In genomic region chr8:83698291-83698660, GRCm38 (mm10) we compare ENCODE assay signal across 8 mouse cellular contexts. TPM values are rescaled to one million over a fixed set of nuclear protein-coding genes. Genes with fewer than 3 reads are reported as not detected.
DNase-seq lines count a peak whose midpoint lies in the region; ATAC-seq and TF ChIP-seq lines count a peak whose summit lies in the region.

No protein-coding gene starts in this region.

- H3K27me3 ChIP-seq in forebrain, embryonic 13.5 days, result no peaks in the 10 kb centered on the region
- H3K27me3 ChIP-seq in liver, embryonic 13.5 days, result no peaks in the 10 kb centered on the region
- no peaks in the 10 kb centered on the region for H3K27me3 ChIP-seq in myocyte (ENCODE audit: control insufficient read depth, insufficient read depth, insufficient read length)
- H3K27me3 ChIP-seq in thymus, adult 2 months (ENCODE audit: control insufficient read depth, insufficient read depth, low read length), result no peaks in the 10 kb centered on the region

- H3K4me3 ChIP-seq in forebrain, embryonic 13.5 days, result peak overlapping the region; percentile 91
- H3K4me3 ChIP-seq in liver, embryonic 13.5 days (replicated peaks), result peak overlapping the region; percentile 87
- H3K4me3 ChIP-seq in myocyte, result peak overlapping the region; percentile 49
- H3K4me3 ChIP-seq in thymus, adult 2 months (ENCODE audit: control insufficient read depth, insufficient read depth, low read length), result peak overlapping the region; percentile 81

- peak overlapping the region; percentile 97 for H3K4me2 ChIP-seq in forebrain, embryonic 13.5 days
- peak overlapping the region; percentile 99 for H3K4me2 ChIP-seq in liver, embryonic 13.5 days
- H3K4me2 ChIP-seq in myocyte (ENCODE audit: low read depth), result peak overlapping the region; percentile 97

- H3K27ac ChIP-seq in forebrain, embryonic 13.5 days, result peak overlapping the region; percentile 69; the same call in 1 of the 2 replicates
- peak overlapping the region; percentile 82 for H3K27ac ChIP-seq in liver, embryonic 13.5 days
- H3K27ac ChIP-seq in thymus, adult 2 months (ENCODE audit: control insufficient read depth, insufficient read depth, low read length), result peak overlapping the region; percentile 63

- H3K4me1 ChIP-seq in forebrain, embryonic 13.5 days, result peaks cover 22% of the 10 kb centered on the region
- peaks cover 72% of the 10 kb centered on the region for H3K4me1 ChIP-seq in liver, embryonic 13.5 days (replicated peaks)
- peaks cover 48% of the 10 kb centered on the region for H3K4me1 ChIP-seq in thymus, adult 2 months (replicated peaks; ENCODE audit: control insufficient read depth, insufficient read depth, low read length)

- TF ChIP-seq CTCF in thymus, adult 2 months (IDR thresholded peaks at IDR 0.05; ENCODE audit: borderline replicate concordance, control insufficient read depth, extremely low read depth, insufficient read depth, low read length, poor library complexity), result no peak

- no peak for TF ChIP-seq POLR2A in myocyte (IDR thresholded peaks at IDR 0.05; ENCODE audit: insufficient read length, low read depth)
- TF ChIP-seq POLR2A in thymus, adult 2 months (IDR thresholded peaks at IDR 0.05; ENCODE audit: control insufficient read depth, extremely low read depth, insufficient read depth, low read length, poor library complexity), result peak; percentile 38; the same call in 1 of the 2 replicates

- 6% methylated on average over 15 of the region's 15 CpGs for WGBS in forebrain, embryonic 13.5 days
- WGBS in liver, embryonic 13.5 days (ENCODE audit: insufficient replicate concordance), result 2% methylated on average over 15 of the region's 15 CpGs
- under 1% methylated on average over 15 of the region's 15 CpGs for WGBS in thymus, adult 2 months

- H3K9me3 ChIP-seq in forebrain, embryonic 13.5 days (replicated peaks), result no peaks in the 10 kb centered on the region
- H3K9me3 ChIP-seq in liver, embryonic 13.5 days (replicated peaks), result no peaks in the 10 kb centered on the region

- no peaks in the 10 kb centered on the region for H3K79me2 ChIP-seq in myocyte (ENCODE audit: control insufficient read depth, insufficient read depth)

- peak overlapping the region; percentile 10 for H3ac ChIP-seq in myocyte (ENCODE audit: control insufficient read depth, insufficient read length)

- ATAC-seq in cerebellum, adult (ENCODE audit: insufficient number of reproducible peaks, low FRiP score, low TSS enrichment), result peak; percentile 41; the same call in 1 of the 2 replicates
- peak; percentile 22 for ATAC-seq in forebrain, embryonic 13.5 days
- peak; percentile 22 for ATAC-seq in liver, embryonic 13.5 days (ENCODE audit: low read depth)

- peak; percentile 61 to 74 for DNase-seq in right cerebral cortex, postnatal 10 days (ENCODE audit: low spot score in 2 of 2)
- no peak for DNase-seq in right cerebral cortex, adult 18-20 months
- peak; percentile 89 for DNase-seq in induced T-regulatory cell, adult 2 months (ENCODE audit: low read depth)
- peak; percentile 48 for DNase-seq in liver, embryonic 13.5 days
- DNase-seq in thymus, adult 2 months, result peak; percentile 78

- H3K36me3 ChIP-seq in forebrain, embryonic 13.5 days (ENCODE audit: poor library complexity, severe bottlenecking), result no peaks in the 10 kb centered on the region
- H3K36me3 ChIP-seq in liver, embryonic 13.5 days, result no peaks in the 10 kb centered on the region
- H3K36me3 ChIP-seq in myocyte (ENCODE audit: control insufficient read depth, insufficient read depth), result no peaks in the 10 kb centered on the region
- no peaks in the 10 kb centered on the region for H3K36me3 ChIP-seq in thymus, adult 2 months (ENCODE audit: control insufficient read depth, insufficient read depth, low read length)

- H3K9ac ChIP-seq in forebrain, embryonic 13.5 days, result peak overlapping the region; percentile 96
- H3K9ac ChIP-seq in liver, embryonic 13.5 days, result peak overlapping the region; percentile 92

TF ChIP-seq in myocyte, 11 proteins besides CTCF, POLR2A, EP300 and RAD21:
- TF ChIP-seq USF1 (IDR thresholded peaks at IDR 0.05; ENCODE audit: low read depth) (no peak), POLR2AphosphoS2 (IDR thresholded peaks at IDR 0.05; ENCODE audit: insufficient read length, low read depth) (no peak), MYOG (IDR thresholded peaks at IDR 0.05; ENCODE audit: control insufficient read depth in 1 of 3, insufficient read depth in 1 of 3, insufficient read length in 2 of 3, low read depth in 2 of 3) (no peak), REST (IDR thresholded peaks at IDR 0.05; ENCODE audit: insufficient read depth, insufficient read length) (no peak), MYOD1 (IDR thresholded peaks at IDR 0.05; ENCODE audit: control insufficient read depth in 1 of 3, insufficient read length in 2 of 3, low read depth in 2 of 3) (no peak)

RNA-seq across cellular contexts. Expression of gene Pkn1, which starts 0.7 kb away (rescaled TPM):
- 25.6 and 26.7 TPM in 2 replicates for polyA plus RNA-seq in forebrain, embryonic 13.5 days (2015; fragmentation: Nextera tagmentation; extraction: Ambion mirVana)
- 11.5 and 11.8 TPM in 2 replicates for polyA plus RNA-seq in liver, embryonic 13.5 days (2015; fragmentation: Nextera tagmentation; extraction: Ambion mirVana)
- 34.1 TPM for polyA plus RNA-seq in myocyte (2012; fragmentation: generic; extraction: Trizol)
- polyA plus RNA-seq in thymus, adult 2 months (2012; rRNA removed), result 321 and 324 TPM in 2 replicates

RNA-seq across cellular contexts. Expression of gene Ddx39, which starts 16.7 kb away (rescaled TPM):
- polyA plus RNA-seq in forebrain, embryonic 13.5 days (2015; fragmentation: Nextera tagmentation; extraction: Ambion mirVana), result 183 and 200 TPM in 2 replicates
- 291 and 294 TPM in 2 replicates for polyA plus RNA-seq in liver, embryonic 13.5 days (2015; fragmentation: Nextera tagmentation; extraction: Ambion mirVana)
- polyA plus RNA-seq in myocyte (2012; fragmentation: generic; extraction: Trizol), result 113 TPM
- polyA plus RNA-seq in thymus, adult 2 months (2012; rRNA removed), result 157 and 171 TPM in 2 replicates

RNA-seq across cellular contexts. Expression of gene Ptger1, which starts 31.8 kb away (rescaled TPM):
- polyA plus RNA-seq in forebrain, embryonic 13.5 days (2015; fragmentation: Nextera tagmentation; extraction: Ambion mirVana), result 0.67 and 0.78 TPM in 2 replicates
- 0.06 and 0.32 TPM in 2 replicates for polyA plus RNA-seq in liver, embryonic 13.5 days (2015; fragmentation: Nextera tagmentation; extraction: Ambion mirVana)
- polyA plus RNA-seq in myocyte (2012; fragmentation: generic; extraction: Trizol), result 0.78 TPM
- polyA plus RNA-seq in thymus, adult 2 months (2012; rRNA removed), result 0.50 and 0.61 TPM in 2 replicates

RNA-seq across cellular contexts. Expression of gene Adgre5, which starts 42.9 kb away (rescaled TPM):
- 6.7 and 7.2 TPM in 2 replicates for polyA plus RNA-seq in forebrain, embryonic 13.5 days (2015; fragmentation: Nextera tagmentation; extraction: Ambion mirVana)
- polyA plus RNA-seq in liver, embryonic 13.5 days (2015; fragmentation: Nextera tagmentation; extraction: Ambion mirVana), result 8.9 and 11.1 TPM in 2 replicates
- 137 TPM for polyA plus RNA-seq in myocyte (2012; fragmentation: generic; extraction: Trizol)
- 190 and 193 TPM in 2 replicates for polyA plus RNA-seq in thymus, adult 2 months (2012; rRNA removed)

RNA-seq across cellular contexts. Expression of gene Gipc1, which starts 45.8 kb away (rescaled TPM):
- polyA plus RNA-seq in forebrain, embryonic 13.5 days (2015; fragmentation: Nextera tagmentation; extraction: Ambion mirVana), result 190 and 196 TPM in 2 replicates
- polyA plus RNA-seq in liver, embryonic 13.5 days (2015; fragmentation: Nextera tagmentation; extraction: Ambion mirVana), result 61.3 and 64.3 TPM in 2 replicates
- 85.5 TPM for polyA plus RNA-seq in myocyte (2012; fragmentation: generic; extraction: Trizol)
- 50.2 and 58.6 TPM in 2 replicates for polyA plus RNA-seq in thymus, adult 2 months (2012; rRNA removed)
